23 mouse cellular contexts compared by ENCODE assay signal in genomic region chr15:101966808-101967207, GRCm38 (mm10). TPM values are rescaled to one million over a fixed set of nuclear protein-coding genes. Genes with fewer than 3 reads are reported as not detected.
DNase-seq lines count a peak whose midpoint lies in the region; TF ChIP-seq lines count a peak whose summit lies in the region.
"Had no signal": no experiment of that assay in that cellular context is flagged by ENCODE, and none has a peak within 500 bp of the region (broad histone marks: within the 10 kb centered on the region; RNA-seq: fewer than 3 reads in every experiment).

No protein-coding gene starts in this region.

- H3K27me3 ChIP-seq in kidney, adult 2 months (replicated peaks; ENCODE audit: control insufficient read depth, insufficient read depth, low read length), result no peaks in the 10 kb centered on the region
- H3K27me3 ChIP-seq: hindbrain, embryonic 15.5 days had no signal

- intact Hi-C loops in heart, postnatal 36 days (cut with DNase I), result no loop called here

- no peaks in the 10 kb centered on the region for H3K4me1 ChIP-seq in kidney, adult 2 months (ENCODE audit: control insufficient read depth, insufficient read depth, low read length)
- H3K4me1 ChIP-seq: heart, embryonic 13.5 days; hindbrain, embryonic 15.5 days; liver, embryonic 13.5 days had no signal

- no peak for TF ChIP-seq CTCF in kidney, adult 2 months (conservative IDR thresholded peaks at IDR 0.05; ENCODE audit: insufficient read depth, insufficient read length, low read depth, low read length)

- DNase-seq in kidney, adult 2 months, result peak; percentile 16
- DNase-seq in kidney, adult 8-10 months, result no peak
- DNase-seq in heart, postnatal 36 days, result peak; percentile 17 to 18
- peak; percentile 89 to 93 for DNase-seq in lung, adult 18-20 months
- DNase-seq in lung, postnatal 4 days, result peak; percentile 70 to 82
- DNase-seq in layer of hippocampus, adult 18-20 months (ENCODE audit: low spot score in 2 of 2), result no peak
- DNase-seq in layer of hippocampus, postnatal 14 days (ENCODE audit: low spot score in 2 of 2), result no peak
- DNase-seq: adrenal gland, postnatal 25 days; cerebellum, postnatal 25 days; liver, embryonic 13.5 days; right cerebral cortex, postnatal 14 days; thymus, postnatal 4 days had no signal

- no peak overlapping the region for H3K4me3 ChIP-seq in kidney, adult 2 months (ENCODE audit: insufficient read depth, low read depth, low read length)
- H3K4me3 ChIP-seq: heart, embryonic 13.5 days; hindbrain, embryonic 15.5 days; kidney, embryonic 15.5 days; liver, embryonic 13.5 days had no signal

- TF ChIP-seq POLR2A in kidney, adult 2 months (IDR thresholded peaks at IDR 0.05; ENCODE audit: low read depth, low read length), result no peak

- H3K27ac ChIP-seq in kidney, adult 2 months (ENCODE audit: insufficient read depth, low read depth, low read length), result no peak overlapping the region
- H3K27ac ChIP-seq: heart, embryonic 13.5 days; hindbrain, embryonic 15.5 days; kidney, embryonic 15.5 days; liver, embryonic 13.5 days had no signal

- WGBS in kidney, adult 2 months, result 72% methylated on average over 8 of the region's 8 CpGs

- no peaks in the 10 kb centered on the region for H3K36me3 ChIP-seq in kidney, adult 2 months (ENCODE audit: control insufficient read depth, insufficient read depth, low read length)
- H3K36me3 ChIP-seq: heart, embryonic 13.5 days; hindbrain, embryonic 15.5 days; kidney, embryonic 15.5 days; liver, embryonic 13.5 days had no signal

RNA-seq across cellular contexts. Expression of gene Krt78, which starts 12.7 kb away (rescaled TPM):
- 0.02 TPM in 1 of 2 replicates, not detected in the other for polyA plus RNA-seq in kidney, adult 2 months (2012; rRNA removed)
- total RNA-seq in heart, postnatal 36 days (2021), result not detected
- total RNA-seq in layer of hippocampus, adult 18-20 months (2021), result not detected
- not detected for total RNA-seq in layer of hippocampus, postnatal 14 days (2021)
- total RNA-seq: adrenal gland, postnatal 25 days; layer of hippocampus, postnatal 10 days; left cerebral cortex, postnatal 36 days; megakaryocyte-erythroid progenitor cell, adult 5-6 weeks; monocyte, adult 5-6 weeks had no signal
- polyA plus RNA-seq: CD4-positive, CD25-positive, alpha-beta regulatory T cell, adult 4 months; forebrain, embryonic 11.5 days; heart, embryonic 13.5 days; hindbrain, embryonic 15.5 days; neural tube, embryonic 14.5 days had no signal

RNA-seq across cellular contexts. Expression of gene Krt79, which starts 26.7 kb away (rescaled TPM):
- 0.33 and 0.37 TPM in 2 replicates for polyA plus RNA-seq in kidney, adult 2 months (2012; rRNA removed)
- not detected for total RNA-seq in heart, postnatal 36 days (2021)
- under 1 TPM; 0.20 to 0.45 TPM for total RNA-seq in layer of hippocampus, adult 18-20 months (2021)
- total RNA-seq in layer of hippocampus, postnatal 14 days (2021), result under 1 TPM in 1 of 2 experiments, not detected in 1; 0.44 TPM
- total RNA-seq: left cerebral cortex, postnatal 36 days; megakaryocyte-erythroid progenitor cell, adult 5-6 weeks; monocyte, adult 5-6 weeks had no signal
- polyA plus RNA-seq: CD4-positive, CD25-positive, alpha-beta regulatory T cell, adult 4 months; embryonic facial prominence, embryonic 11.5 days; liver, embryonic 13.5 days had no signal

RNA-seq across cellular contexts. Expression of gene Krt8, which starts 37.5 kb away (rescaled TPM):
- polyA plus RNA-seq in kidney, adult 2 months (2012; rRNA removed), result 82.8 and 88.0 TPM in 2 replicates
- total RNA-seq in heart, postnatal 36 days (2021), result 1 to 10 TPM; 1.4 to 2.5 TPM
- not detected for total RNA-seq in layer of hippocampus, adult 18-20 months (2021)
- 1 to 10 TPM in 1 of 2 experiments, under 1 TPM in 1; 0.31 to 1.6 TPM for total RNA-seq in layer of hippocampus, postnatal 14 days (2021)
- total RNA-seq: left cerebral cortex, postnatal 36 days had no signal

RNA-seq across cellular contexts. Expression of gene Krt4, which starts 42.3 kb away (rescaled TPM):
- polyA plus RNA-seq in kidney, adult 2 months (2012; rRNA removed), result 0.18 TPM in 1 of 2 replicates, not detected in the other
- not detected for total RNA-seq in heart, postnatal 36 days (2021)
- total RNA-seq in layer of hippocampus, adult 18-20 months (2021), result not detected
- not detected for total RNA-seq in layer of hippocampus, postnatal 14 days (2021)
- total RNA-seq: adrenal gland, postnatal 25 days; layer of hippocampus, postnatal 10 days; left cerebral cortex, postnatal 36 days; megakaryocyte-erythroid progenitor cell, adult 5-6 weeks; monocyte, adult 5-6 weeks had no signal
- polyA plus RNA-seq: CD4-positive, CD25-positive, alpha-beta regulatory T cell, adult 4 months; embryonic facial prominence, embryonic 11.5 days; forebrain, embryonic 11.5 days had no signal

Comparison
In these comparisons a context has a peak if more than half of its experiments do, and no peak if none do; other contexts are left out.
1. DNase-seq: peak in kidney, adult 2 months (single experiment), heart, postnatal 36 days (2 of 2), lung, adult 18-20 months (2 of 2) and lung, postnatal 4 days (2 of 2); none in kidney, adult 8-10 months (0 of 2), layer of hippocampus, adult 18-20 months (0 of 2) and layer of hippocampus, postnatal 14 days (0 of 2).